In genomic region chr11:118792163-118792915, GRCm38 (mm10) we compare ENCODE assay signal across 9 mouse cellular contexts.
DNase-seq lines count a peak whose midpoint lies in the region; ATAC-seq and TF ChIP-seq lines count a peak whose summit lies in the region.
"Had no signal": no experiment of that assay in that cellular context is flagged by ENCODE, and none has a peak within 500 bp of the region (broad histone marks: within the 10 kb centered on the region; RNA-seq: fewer than 3 reads in every experiment).

No protein-coding gene starts in this region.

- no peaks in the 10 kb centered on the region for H3K27me3 ChIP-seq in cerebellum, adult 2 months (ENCODE audit: control insufficient read depth, insufficient read depth, low read length)
- H3K27me3 ChIP-seq in forebrain, embryonic 15.5 days, result no peaks in the 10 kb centered on the region
- no peaks in the 10 kb centered on the region for H3K27me3 ChIP-seq in neural tube, embryonic 15.5 days (replicated peaks)

- peak overlapping the region; percentile 18; the same call in 1 of the 2 replicates for H3K4me2 ChIP-seq in forebrain, embryonic 15.5 days (replicated peaks)
- H3K4me2 ChIP-seq in neural tube, embryonic 15.5 days, result peak overlapping the region; percentile 11; the same call in 1 of the 2 replicates

- no peaks in the 10 kb centered on the region for H3K36me3 ChIP-seq in forebrain, embryonic 15.5 days
- H3K36me3 ChIP-seq in neural tube, embryonic 15.5 days, result no peaks in the 10 kb centered on the region

- H3K4me3 ChIP-seq in cerebellum, adult 2 months (replicated peaks; ENCODE audit: insufficient read depth, low read depth, low read length), result no peak overlapping the region
- H3K4me3 ChIP-seq in forebrain, embryonic 15.5 days, result no peak overlapping the region
- no peak overlapping the region for H3K4me3 ChIP-seq in neural tube, embryonic 15.5 days (replicated peaks)
- H3K4me3 ChIP-seq: heart, adult 2 months had no signal

- WGBS in cerebellum, adult 2 months, result 14% methylated on average over 9 of the region's 9 CpGs
- 53% methylated on average over 9 of the region's 9 CpGs for WGBS in forebrain, embryonic 15.5 days
- 37% methylated on average over 9 of the region's 9 CpGs for WGBS in neural tube, embryonic 15.5 days

- no peaks in the 10 kb centered on the region for H3K9me3 ChIP-seq in forebrain, embryonic 15.5 days
- H3K9me3 ChIP-seq in neural tube, embryonic 15.5 days (replicated peaks), result no peaks in the 10 kb centered on the region

- no peak for DNase-seq in cerebellum, adult 2 months
- DNase-seq in cerebellum, adult 11 months, result no peak
- peak; percentile 54 to 71 for DNase-seq in layer of hippocampus, postnatal 14 days (ENCODE audit: low spot score in 2 of 2)
- no peak for DNase-seq in heart, postnatal 10 days
- DNase-seq in kidney, adult 11 months, result no peak
- DNase-seq in lung, postnatal 4 days, result no peak

- TF ChIP-seq CTCF in cerebellum, adult 2 months (IDR thresholded peaks at IDR 0.05; ENCODE audit: borderline replicate concordance, insufficient read depth, low read depth, low read length), result no peak

- 0 out of 2 replicates have a peak, but pooled peaks have one; percentile 14 for ATAC-seq in forebrain, embryonic 15.5 days (replicated peaks)
- 0 out of 2 replicates have a peak, but pooled peaks have one; percentile 12 for ATAC-seq in neural tube, embryonic 15.5 days (ENCODE audit: low FRiP score)

- H3K27ac ChIP-seq in cerebellum, adult 2 months (ENCODE audit: insufficient read depth, low read length), result peak overlapping the region; percentile 88
- H3K27ac ChIP-seq in forebrain, embryonic 15.5 days (replicated peaks), result peak overlapping the region; percentile 97
- H3K27ac ChIP-seq in neural tube, embryonic 15.5 days (replicated peaks), result peak overlapping the region; percentile 87
- H3K27ac ChIP-seq: heart, adult 2 months had no signal

- no peak for TF ChIP-seq POLR2A in cerebellum, adult 2 months (IDR thresholded peaks at IDR 0.05; ENCODE audit: borderline replicate concordance, insufficient read depth, low read length)

- intact Hi-C loops in heart, postnatal 10 days (cut with DNase I), result no loop called here

- peaks cover 60% of the 10 kb centered on the region for H3K4me1 ChIP-seq in cerebellum, adult 2 months (ENCODE audit: control insufficient read depth, insufficient read depth, low read length)
- peaks cover 53% of the 10 kb centered on the region for H3K4me1 ChIP-seq in forebrain, embryonic 15.5 days
- peaks cover 50% of the 10 kb centered on the region for H3K4me1 ChIP-seq in neural tube, embryonic 15.5 days

- H3K9ac ChIP-seq in forebrain, embryonic 15.5 days (replicated peaks), result 0 out of 2 replicates have a peak overlapping the region, but pooled peaks have one; percentile 34
- H3K9ac ChIP-seq in neural tube, embryonic 15.5 days (replicated peaks), result 0 out of 2 replicates have a peak overlapping the region, but pooled peaks have one; percentile 0

Comparison
In these comparisons a context has a peak if more than half of its experiments do, and no peak if none do; other contexts are left out.
1. DNase-seq: peak in layer of hippocampus, postnatal 14 days (2 of 2); none in cerebellum, adult 2 months (0 of 2), cerebellum, adult 11 months (single experiment), heart, postnatal 10 days (0 of 2), kidney, adult 11 months (single experiment) and lung, postnatal 4 days (0 of 2).
2. Peak in every context shown above with its lines, with median percentiles within 50 percentile points of each other: H3K27ac ChIP-seq.